Mouse (Mus musculus) G1E (cell line): ENCODE results near the gene Arl10.

Experiments
- CTCF ChIP-seq: IDR thresholded peaks from 2 replicates; pipeline ENCODE4 v1.5.1; 2012; ENCODE audit warnings: low read depth, low read length, inconsistent platforms, mixed read lengths
- GATA1 ChIP-seq: IDR thresholded peaks from 2 replicates; pipeline ENCODE4 v1.6.1; 2012; ENCODE audit warnings: borderline replicate concordance, low read length, inconsistent platforms, mixed read lengths
- GATA2 ChIP-seq: IDR thresholded peaks from 2 replicates; pipeline ENCODE4 v1.6.1; 2012; ENCODE audit warnings: low read depth, low read length, inconsistent platforms, borderline replicate concordance
- POLR2AphosphoS5 ChIP-seq: IDR thresholded peaks from 2 replicates; pipeline ENCODE4 v1.6.1; 2012; ENCODE audit warnings: low read depth, low read length, inconsistent platforms; ENCODE audit not compliant: insufficient replicate concordance
- TAL1 ChIP-seq: conservative IDR thresholded peaks from 2 replicates; pipeline ENCODE4 v1.6.1; 2012; ENCODE audit warnings: low read depth, low read length, inconsistent platforms, mixed read lengths

DNA sequence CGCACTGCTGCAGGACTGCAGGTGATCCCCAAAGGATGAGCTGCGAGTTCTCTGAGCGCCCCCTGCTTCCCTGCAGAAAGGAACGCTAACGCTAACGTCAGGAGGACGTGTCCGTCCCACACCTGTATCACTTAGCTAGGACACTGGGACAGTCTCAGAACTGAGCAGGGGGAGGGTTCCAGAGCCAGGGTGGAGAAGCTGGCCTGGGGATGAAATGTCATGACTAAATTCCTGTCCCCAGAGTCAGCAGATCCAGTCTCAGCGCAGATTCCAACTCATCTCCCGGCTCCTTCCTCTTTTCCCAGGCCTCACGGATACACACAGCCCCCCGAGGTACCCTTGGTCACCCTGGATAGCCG, 35.8 kb downstream of the Arl10 start:
- TF ChIP-seq CTCF (no peak), GATA1 (no peak), POLR2AphosphoS5 (no peak), TAL1 (no peak), GATA2 (no peak)
